12 mouse cellular contexts compared by ENCODE assay signal in genomic region chr13:94212179-94212578, GRCm38 (mm10).
"Had no signal": no experiment of that assay in that cellular context is flagged by ENCODE, and none has a peak within 500 bp of the region (broad histone marks: within the 10 kb centered on the region; RNA-seq: fewer than 3 reads in every experiment).

No protein-coding gene starts in this region.

- H3K27me3 ChIP-seq: kidney, embryonic 15.5 days; limb, embryonic 15.5 days; liver, embryonic 12.5 days; megakaryocyte, embryonic 14.5 days; midbrain, embryonic 15.5 days had no signal

- ATAC-seq: liver, embryonic 12.5 days; midbrain, embryonic 15.5 days had no signal

- H3K9ac ChIP-seq: kidney, embryonic 15.5 days; limb, embryonic 15.5 days; liver, embryonic 12.5 days; lung, embryonic 14.5 days; midbrain, embryonic 15.5 days had no signal

- H3K9me3 ChIP-seq: limb, embryonic 15.5 days; liver, embryonic 12.5 days; midbrain, embryonic 15.5 days had no signal

- H3K4me2 ChIP-seq: kidney, embryonic 15.5 days; limb, embryonic 15.5 days; liver, embryonic 12.5 days; lung, embryonic 14.5 days; midbrain, embryonic 15.5 days had no signal

- H3K4me3 ChIP-seq: kidney, embryonic 15.5 days; limb, embryonic 15.5 days; liver, embryonic 12.5 days; megakaryocyte, embryonic 14.5 days; midbrain, embryonic 15.5 days had no signal

- H3K27ac ChIP-seq: kidney, embryonic 15.5 days; limb, embryonic 15.5 days; liver, embryonic 12.5 days; macrophage; midbrain, embryonic 15.5 days; stomach, postnatal 0 days had no signal

- H3K4me1 ChIP-seq: limb, embryonic 15.5 days; liver, embryonic 12.5 days had no signal

- DNase-seq: kidney, postnatal 14 days; lung, postnatal 10 days; thymus, adult 2 months; thymus, postnatal 25 days had no signal
